Mouse (Mus musculus): ENCODE measurements around the gene Olfr1364.

DNA sequence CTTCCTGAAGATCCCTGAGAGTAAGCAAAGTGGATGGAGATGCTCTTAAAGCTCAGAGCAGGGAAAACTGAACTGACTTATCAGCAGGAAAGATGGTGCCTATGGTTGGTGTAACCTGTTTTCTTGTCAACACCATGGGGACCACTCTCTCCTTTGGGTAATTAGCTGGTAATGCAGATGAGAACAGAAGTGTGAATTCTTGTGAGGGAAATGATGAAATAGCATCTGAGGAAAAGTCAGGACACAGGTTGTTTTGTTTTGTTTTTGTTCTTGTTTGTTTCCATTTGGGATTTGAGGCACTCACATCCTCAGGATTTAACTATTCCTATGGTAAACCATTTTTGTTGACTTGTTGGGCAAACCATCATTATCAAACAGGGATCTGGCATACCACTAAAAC lies 32.4 kb upstream of the Olfr1364 start, which contains the start of gene Olfr1362:
- TF ChIP-seq CTCF (IDR thresholded peaks at IDR 0.05; ENCODE audit: control insufficient read depth, insufficient read depth, insufficient read length) (no peak), MYOD1 (IDR thresholded peaks at IDR 0.05; ENCODE audit: control insufficient read depth, insufficient read length, low read depth) (no peak), USF1 (IDR thresholded peaks at IDR 0.05; ENCODE audit: low read depth) (no peak), MYOG (IDR thresholded peaks at IDR 0.05; ENCODE audit: control insufficient read depth, extremely low read depth, insufficient read length) (no peak), MAX (IDR thresholded peaks at IDR 0.05) (no peak), CEBPB (IDR thresholded peaks at IDR 0.05; ENCODE audit: low read depth) (no peak), FOSL1 (IDR thresholded peaks at IDR 0.05; ENCODE audit: insufficient read depth, low read length, poor library complexity, severe bottlenecking) (no peak)
